Mouse (Mus musculus): Measurements from ENCODE around the gene Litaf.
A peak's percentile ranks its signal among the peaks of the same experiment; 100 is the strongest.
"Not testable (repeated sequence)": the region's sequence is repeated elsewhere in the genome, so short reads cannot be mapped to it uniquely, and the experiment has no call there.

Litaf gene

DNA sequence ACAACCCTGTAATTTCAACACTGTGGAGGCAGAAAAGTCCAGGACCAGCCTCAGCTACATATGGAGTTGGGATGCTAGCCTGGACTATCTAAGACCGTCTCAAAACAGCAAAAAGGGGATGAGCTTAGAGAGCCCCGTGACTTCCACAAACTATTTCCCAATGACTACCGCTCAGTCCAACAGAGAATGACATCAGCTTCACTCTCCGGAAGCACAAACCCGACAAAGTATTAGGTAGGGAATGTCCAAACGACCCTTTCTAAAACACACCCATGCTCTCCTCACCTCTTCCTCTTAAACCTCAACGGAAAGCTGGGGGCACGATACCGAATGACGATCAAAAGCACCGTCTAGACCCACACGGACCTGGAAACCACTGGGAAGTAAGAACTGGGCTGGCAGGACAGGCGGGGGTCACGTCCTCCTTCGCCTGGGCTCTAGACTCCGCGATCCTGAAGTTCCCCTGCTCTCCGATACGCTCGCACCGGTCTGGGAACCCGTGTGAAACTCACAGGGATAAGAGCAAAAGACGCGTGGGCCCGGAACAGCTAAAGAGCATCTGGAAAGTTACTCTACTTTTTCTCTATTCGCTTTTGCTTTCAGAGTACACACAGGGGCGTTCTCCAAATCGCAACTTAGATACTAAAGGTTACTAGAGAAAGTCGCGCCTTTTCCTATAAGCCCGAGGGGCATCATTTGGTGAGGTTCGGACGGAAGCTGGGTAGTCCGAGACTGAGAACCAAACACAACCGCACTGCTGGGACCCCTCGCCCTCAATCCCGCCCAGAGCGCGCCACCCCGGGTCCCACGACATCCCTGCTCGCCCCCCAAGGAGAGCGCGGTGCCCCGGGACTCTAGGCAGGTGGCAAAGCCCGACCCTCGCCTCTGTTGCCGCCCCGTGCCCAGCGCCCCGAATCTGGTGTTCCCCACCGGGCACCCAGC is 73.6 kb downstream of the Litaf start:
- peak; percentile 61 to 73 for DNase-seq (ENCODE audit: low read depth in 1 of 2, low spot score in 2 of 2)

DNA sequence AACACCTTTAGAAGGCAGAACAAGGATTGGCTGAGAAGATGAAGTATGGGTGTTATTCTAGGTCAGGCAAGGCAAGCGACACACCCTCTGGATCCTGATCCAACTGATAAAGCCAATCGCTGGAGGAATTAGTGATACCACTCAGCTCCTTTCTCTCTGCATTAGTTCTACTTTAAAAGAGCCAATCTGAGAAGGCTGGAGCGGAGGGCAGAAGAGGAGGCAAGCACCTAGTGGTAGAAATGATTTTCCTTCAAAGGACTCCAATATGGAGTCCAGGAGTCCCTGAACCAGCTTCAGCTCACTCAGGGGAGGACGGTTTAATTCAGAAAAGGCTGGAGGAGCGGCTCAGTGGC is 74.2 kb downstream of the Litaf start:
- no peak for DNase-seq (ENCODE audit: low read depth in 1 of 2, low spot score in 2 of 2)

DNA sequence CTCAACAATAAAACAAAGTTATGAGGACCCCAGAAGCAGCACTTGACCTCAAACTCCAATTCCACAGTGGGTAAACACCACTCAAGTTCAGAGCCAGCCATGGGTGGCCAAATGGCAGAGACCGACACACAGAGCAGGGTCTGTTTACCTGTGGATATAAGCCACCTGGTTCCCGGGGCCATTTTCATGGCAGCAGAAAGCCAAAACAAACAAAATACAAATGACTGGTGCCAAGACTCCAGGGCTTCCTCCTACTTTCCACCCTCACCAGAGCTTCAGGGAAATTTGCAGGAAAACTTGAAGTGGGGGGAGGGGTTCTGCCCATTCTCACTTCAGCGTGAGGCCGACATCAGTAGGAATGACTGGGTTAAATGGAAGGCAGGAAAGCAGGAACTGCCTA is 75.2 kb downstream of the Litaf start:
- DNase-seq (ENCODE audit: low read depth in 1 of 2, low spot score in 2 of 2) = no peak

DNA sequence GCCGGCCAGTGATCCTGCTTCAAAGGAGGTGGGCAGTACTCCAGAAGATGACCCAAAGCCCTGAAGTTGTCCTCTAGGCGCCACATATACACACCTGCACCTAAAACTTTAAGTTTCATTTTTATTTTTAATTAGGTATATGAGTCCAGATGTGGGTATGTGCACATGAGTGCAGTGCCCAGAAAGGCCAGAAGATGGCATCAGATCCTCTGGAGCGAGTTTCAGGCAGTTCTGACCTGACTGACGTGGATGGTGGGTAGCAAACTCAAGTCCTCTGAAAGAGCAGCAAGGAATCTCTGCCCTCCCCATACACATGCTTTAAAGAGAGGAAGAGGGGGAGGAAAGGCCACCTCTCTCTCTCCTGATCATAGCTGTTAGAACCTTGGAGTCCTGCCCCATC is 76.1 kb downstream of the Litaf start:
- DNase-seq (ENCODE audit: low read depth in 1 of 2, low spot score in 2 of 2) = peak in 1 of 2 experiments; percentile 53

DNA sequence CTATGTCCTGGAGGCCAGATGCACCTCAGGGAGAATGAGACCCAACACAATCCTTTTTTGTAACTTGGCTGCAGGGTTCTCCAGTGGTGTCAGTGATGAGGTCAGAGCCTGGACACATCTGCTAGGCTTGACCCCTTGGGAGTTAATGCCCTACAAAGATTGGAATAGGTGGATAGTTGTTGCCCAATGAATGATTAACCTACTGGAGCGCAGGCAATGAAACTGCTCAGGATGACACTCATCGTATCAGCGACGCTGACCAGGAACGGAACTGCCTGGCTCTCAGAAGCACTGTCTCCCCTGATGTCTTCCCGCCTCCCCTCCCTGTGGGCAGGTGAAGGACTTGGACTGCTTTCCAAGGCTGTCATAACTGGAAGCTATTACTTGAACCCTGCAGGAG is 76.6 kb downstream of the Litaf start:
- DNase-seq (ENCODE audit: low read depth in 1 of 2, low spot score in 2 of 2) = no peak

DNA sequence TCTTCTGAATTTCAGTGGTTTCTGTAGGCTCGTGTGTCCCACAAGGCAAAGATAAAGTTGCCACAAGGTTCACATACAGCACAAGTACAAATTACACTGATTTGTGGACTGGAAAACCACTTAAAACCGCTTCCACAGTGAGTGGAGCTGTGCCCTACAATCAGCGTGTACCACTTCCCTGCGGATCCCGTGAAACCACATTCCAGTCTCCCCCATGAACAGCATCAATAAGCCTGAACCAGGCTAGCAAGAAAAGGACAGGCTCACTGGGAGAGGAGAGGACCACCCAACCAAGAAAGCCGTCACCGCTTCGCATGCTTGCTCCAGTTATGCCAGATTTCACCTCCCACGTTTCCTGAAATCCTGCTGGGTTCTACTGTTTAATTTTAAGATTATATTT is 77.7 kb downstream of the Litaf start:
- DNase-seq (ENCODE audit: low read depth in 1 of 2, low spot score in 2 of 2) = no peak

DNA sequence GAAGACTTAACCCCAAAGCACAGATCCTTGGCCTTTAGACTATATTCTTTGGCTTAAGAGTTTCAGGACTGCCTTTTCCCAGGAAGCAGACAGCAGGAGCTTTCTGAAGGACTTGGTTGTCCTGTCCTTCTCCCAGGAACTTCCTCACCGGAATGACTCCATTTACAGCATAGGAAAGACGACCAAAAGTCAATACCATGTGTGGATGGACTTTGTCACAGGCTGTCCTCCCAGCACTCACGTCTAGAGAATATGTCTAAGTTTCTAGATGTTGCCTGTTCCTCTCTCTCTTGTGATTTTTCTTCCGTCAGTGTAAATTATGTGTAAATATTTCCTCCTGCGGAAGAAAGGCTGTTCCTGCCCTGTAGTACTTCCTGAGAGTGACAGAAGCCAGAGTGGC is 81.4 kb downstream of the Litaf start:
- DNase-seq (ENCODE audit: low read depth in 1 of 2, low spot score in 2 of 2) = no peak

DNA sequence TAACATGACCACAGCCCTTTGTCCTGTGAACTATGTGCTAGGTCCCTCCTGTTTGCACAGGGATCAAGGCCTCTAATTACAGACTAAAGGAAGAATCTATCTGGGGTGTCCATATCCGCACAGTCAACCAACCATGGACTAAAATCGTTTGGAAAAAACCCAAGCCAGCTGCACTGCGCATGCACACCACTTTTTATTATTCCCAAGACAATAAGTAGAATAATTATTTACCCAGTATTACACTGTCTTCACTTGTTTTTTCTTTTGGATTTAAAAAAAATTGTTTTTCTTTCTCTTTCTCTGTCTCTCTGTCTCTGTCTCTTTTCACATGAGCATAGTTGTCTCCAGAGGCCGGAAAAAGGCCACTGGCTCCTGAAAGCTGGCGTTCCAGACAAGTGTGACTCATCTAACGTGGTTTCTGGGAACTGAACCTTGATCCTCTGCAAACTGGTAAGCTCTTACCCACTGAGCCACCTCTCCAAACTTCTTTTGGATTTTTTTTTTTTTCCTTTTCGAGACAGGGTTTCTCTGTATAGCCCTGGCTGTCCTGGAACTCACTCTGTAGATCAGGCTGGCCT is 84.4 kb downstream of the Litaf start:
- no peak for DNase-seq (ENCODE audit: low read depth in 1 of 2, low spot score in 2 of 2)

DNA sequence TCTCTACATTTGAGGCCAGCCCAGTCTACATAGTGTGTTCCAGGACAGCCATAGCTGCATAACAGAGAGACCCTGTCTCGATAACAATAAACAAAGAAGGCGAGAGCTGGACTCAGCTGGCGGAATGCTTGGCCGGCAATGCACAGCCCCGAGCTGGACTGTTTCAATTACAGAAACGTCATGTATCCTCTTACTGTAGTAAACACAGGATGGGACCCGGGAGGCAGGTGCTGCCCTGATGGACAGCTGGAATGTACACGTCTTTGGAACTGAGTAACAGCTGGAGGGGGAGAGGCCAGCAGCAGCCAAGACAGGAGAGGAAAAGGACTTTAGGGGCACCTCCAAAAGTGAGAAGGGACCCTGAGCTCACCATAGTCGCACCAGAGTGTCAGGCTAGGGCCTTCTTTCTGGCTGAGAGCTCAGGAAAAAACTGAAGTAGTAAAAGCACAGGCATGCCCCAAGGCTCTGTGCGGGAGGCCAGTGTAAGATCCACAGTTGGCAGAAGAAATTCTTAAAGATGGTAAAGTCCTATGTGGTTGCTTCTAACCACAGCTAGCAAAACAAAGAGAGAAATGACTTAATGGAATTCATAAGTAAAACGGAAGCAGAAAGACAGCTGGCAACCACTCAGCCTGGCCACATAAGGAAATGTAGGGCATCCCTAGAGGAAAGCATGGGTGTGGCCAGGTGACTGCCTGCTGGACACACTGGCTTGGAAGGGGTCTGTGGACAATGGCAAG is 86.7 kb downstream of the Litaf start:
- DNase-seq (ENCODE audit: low read depth in 1 of 2, low spot score in 2 of 2) = no peak

DNA sequence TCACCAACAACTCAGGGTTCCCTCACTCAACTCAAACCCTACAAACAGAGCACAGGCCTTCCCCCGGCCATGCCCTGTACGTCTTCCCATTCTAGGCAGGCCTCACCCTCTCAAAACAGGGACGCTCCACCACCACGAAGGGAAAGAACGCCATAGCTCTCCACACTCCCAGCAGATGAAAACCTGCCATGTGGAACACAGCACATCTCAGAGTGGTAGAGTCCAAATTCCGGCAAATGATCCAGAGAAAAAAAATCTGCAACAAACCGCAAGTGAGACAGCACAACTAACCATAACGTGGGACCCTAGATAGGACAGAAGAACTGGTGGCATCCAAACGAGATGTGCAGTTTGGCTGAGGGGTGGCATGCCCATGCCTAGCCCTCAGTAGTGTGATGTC is 88.1 kb downstream of the Litaf start:
- DNase-seq (ENCODE audit: low read depth in 1 of 2, low spot score in 2 of 2) = no peak

DNA sequence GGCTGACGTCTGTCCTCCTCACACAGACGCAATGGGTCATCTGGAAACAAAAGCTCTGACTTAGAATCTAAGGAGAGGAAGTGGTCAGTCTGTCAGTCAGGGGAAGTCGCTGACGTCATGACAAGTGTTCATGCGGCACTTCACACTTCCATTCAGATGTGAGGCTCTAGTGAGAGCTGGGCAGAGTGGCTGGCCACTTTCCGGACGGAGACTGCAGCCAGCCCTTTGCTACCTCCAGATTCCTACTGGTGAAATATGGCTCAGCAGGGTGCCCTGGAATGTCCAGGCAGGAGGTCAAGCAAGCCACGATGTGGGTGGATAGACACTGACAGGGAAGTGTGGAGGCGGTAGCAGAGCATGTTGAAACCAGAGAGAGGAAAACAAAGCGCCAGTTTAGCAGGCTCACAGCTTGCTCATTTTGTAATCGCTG is 89.7 kb downstream of the Litaf start:
- peak in 1 of 2 experiments; percentile 75 for DNase-seq (ENCODE audit: low read depth in 1 of 2, low spot score in 2 of 2)

DNA sequence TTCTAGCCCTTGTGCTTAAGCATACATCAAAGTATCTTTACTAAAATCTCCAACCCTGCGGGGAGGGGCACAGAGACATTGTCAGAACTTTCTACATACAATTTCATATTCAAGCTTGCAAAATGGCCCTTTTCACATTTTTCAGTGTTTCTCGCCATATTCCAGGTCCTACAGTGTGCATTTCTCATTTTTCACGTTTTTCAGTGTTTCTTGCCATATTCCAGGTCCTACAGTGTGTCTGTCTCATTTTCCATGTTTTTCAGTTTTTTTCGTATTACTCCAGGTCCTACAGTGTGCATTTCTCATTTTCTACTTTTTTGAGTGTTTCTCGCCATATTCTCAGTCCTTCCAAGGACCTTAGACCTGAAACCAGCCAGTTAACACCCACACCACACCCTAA is 91.0 kb downstream of the Litaf start:
- no peak for DNase-seq (ENCODE audit: low read depth in 1 of 2, low spot score in 2 of 2)

DNA sequence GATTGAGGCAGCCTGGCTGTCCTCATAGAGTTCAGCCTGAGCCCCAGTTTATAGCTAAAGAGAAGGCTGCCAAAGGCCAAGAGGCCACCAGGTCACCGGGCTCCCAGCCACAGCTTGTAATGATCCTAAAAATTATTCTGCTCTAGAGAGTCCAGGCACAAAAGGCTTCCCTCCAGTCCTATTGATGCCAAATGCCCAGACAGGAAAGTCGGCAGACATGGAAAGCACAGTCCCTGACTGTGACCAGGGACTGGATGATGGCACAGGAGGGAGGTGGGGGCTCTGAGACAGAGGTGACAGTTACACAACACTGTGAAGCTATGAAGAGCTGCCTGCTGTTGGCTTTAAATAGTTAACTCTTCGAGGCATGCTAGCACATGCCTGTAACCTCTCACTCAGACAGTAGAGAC is 91.9 kb downstream of the Litaf start:
- DNase-seq (ENCODE audit: low read depth in 1 of 2, low spot score in 2 of 2) = no peak

DNA sequence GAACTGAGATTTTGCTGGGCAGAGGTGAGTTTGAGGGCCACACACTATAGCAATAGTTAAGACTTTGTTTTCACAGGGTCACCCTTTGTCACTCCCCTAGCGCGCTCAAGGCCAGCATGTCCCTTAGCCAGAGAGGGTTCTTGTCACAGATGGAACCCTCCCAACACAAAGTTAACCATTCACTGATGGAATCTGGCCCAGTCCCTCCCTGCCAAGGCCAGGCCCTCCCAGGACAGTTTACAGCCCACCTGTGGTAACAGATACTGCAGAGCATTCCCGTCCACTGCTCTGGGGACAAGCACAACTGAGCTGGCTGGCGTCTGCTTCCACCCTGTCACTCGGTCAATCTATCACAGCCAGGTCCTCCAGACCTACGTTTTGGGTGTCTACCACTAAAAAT is 93.7 kb downstream of the Litaf start:
- DNase-seq (ENCODE audit: low read depth in 1 of 2, low spot score in 2 of 2) = no peak

DNA sequence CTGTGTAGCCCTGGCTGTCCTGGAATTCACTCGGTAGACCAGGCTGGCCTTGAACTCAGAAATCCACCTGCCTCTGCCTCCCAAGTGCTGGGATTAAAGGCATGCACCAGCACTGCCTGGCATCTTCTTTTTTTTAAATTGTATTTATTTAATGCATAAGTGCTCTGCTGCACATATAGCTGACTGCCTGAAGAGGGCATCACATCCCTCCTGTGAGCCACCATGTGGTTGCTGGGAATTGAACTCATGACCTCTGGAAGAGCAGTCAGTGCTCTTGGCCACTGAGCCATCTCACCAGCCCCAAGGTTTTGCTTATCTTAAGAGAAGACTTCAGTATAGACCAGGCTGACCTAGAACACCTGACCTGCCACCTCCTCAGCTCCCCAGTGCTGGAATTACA is 96.0 kb downstream of the Litaf start:
- DNase-seq (ENCODE audit: low read depth in 1 of 2, low spot score in 2 of 2) = not testable (repeated sequence)

DNA sequence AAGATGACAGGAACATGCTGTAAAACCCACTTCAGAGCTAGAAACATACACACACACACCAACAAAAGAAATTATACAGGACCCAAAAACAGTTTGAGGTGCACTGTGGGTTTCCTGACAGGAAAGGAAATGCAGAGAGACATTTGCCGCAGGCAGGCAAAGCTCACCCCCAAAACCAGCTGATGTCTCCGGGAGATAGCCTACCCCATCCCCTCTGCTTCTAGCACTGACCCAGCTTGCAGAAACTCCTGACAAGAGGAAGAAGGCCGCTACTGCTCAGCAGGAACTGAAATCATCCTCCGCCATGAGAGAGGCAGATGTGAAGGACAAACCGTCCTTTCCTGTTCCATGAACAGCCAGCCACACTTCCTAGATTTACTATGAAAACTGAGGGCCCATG is 96.6 kb downstream of the Litaf start:
- no peak for DNase-seq (ENCODE audit: low read depth in 1 of 2, low spot score in 2 of 2)

DNA sequence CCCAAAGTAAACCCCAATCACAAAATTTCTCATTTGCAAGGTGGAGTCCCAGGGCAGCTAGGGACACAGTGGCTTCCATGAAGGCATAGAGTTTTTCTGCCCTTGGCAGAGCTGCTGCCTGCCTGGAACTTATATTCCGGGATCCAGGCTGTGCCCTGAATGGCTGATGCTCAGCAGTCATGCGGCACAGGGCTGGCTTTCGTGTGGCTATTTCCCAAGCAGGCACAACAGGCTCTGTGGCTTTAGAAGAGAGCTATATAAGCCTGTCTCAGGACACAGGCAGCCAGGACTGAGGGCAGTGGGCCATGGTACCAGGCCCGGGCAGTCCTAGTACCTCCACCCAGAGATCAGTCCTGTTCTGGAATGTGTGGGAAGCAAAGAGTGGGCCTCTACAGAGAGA is 97.7 kb downstream of the Litaf start:
- no peak for DNase-seq (ENCODE audit: low read depth in 1 of 2, low spot score in 2 of 2)

DNA sequence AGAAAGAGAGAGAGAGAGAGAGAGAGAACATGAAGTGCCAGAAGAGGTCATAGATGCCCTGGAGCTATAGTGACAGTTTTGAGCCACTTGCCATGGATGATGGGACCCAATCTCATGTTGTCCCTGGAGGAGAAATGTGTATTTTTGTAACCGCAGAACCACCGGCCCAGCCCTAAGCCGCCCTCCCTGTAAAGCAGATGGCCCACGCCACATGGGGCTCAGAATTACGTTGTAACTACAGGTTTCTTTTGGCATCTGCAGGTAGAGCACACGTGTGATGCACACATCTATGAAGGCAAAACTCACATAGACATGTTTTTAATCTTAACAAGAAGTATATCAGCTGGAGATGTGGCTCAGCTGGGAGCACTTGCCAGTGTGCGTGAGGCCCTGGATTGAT is 98.2 kb downstream of the Litaf start:
- DNase-seq (ENCODE audit: low read depth in 1 of 2, low spot score in 2 of 2) = no peak

DNA sequence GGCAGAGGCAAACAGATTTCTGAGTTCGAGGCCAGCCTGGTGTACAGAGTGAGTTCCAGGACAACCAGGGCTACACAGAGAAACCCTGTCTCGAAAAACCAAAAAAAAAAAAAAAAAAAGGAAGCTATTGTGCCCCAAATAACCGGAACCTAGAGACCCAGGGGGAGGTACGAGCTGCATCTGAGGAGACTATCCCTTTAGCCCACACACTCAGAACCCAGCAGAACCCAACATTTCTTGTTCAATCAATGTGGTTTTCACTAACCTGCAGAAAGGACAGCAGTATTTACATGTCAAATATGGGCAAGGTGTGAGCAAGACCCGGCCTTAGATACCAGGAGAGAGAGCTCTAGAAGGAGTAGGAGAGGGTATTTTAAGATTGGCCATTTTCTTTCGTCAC is 98.9 kb downstream of the Litaf start:
- no peak for DNase-seq (ENCODE audit: low read depth in 1 of 2, low spot score in 2 of 2)

DNA sequence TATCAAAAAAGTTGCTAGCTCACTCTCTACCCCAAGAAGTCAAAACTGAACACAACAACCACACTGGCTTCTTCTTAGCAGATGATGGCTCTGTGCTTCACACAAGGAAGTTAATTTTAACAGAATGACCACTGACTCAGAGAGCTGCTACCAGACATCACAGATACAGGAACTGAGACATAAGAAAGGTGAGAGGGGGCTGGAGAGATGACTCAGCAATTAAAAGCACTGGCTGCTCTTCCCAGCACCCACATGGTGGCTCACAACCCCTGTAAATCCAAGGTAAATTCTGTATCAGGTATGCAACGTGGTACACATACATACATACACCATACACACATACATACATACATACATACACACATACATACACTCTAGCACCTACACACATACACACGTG is 100.9 kb downstream of the Litaf start:
- DNase-seq (ENCODE audit: low read depth in 1 of 2, low spot score in 2 of 2) = no peak

DNA sequence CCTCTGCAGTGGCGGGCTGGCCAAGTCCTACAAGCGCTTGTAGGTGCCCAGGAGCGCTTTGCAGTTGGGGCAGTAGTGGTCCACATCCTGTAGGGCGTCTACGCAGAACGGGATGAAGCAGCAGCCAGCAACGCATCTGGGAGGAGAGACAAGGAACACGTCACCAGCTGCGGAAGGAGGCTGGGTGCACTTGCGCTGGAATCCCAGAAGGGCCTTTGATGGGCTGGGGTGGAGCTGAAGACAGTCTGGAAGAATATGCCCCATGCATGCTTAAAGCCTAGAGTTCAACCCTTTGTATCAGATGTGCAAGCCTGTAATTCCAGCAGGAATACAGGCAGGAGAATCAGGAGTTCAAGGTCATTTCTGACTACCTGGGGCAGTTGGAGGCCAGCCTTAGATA is 105.0 kb downstream of the Litaf start:
- DNase-seq (ENCODE audit: low read depth in 1 of 2, low spot score in 2 of 2) = no peak

DNA sequence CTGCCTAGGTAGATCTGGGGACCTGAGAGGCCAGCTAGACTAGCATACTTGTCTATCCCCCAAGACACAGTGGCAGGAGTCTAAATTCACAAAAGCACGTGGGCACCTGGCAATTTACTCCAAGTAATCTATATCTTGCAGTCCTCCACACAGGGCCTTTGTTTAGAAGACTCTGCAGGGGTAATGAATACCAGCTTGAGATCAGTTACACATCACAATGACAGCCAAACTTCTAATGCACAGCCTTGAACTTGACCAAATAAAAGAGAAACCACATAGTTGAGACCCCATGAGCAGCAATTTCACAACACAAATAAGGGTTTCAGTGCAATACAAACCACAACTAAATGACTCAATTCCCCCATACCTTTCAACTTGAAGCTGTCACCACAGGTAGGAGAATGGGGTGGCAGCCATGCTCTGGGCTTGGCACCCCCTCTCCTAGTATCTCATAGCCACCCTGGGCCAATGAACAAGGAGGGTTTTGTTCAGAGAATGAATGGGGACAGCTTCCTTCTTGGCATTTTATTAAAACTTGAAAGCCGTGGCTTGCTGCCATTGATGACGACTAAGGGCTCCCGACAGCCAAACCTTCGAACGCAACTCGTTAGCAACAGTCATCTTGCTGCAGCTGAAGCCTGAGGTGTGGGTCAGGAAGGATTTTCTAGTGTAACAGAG is 107.1 kb downstream of the Litaf start:
- DNase-seq (ENCODE audit: low read depth in 1 of 2, low spot score in 2 of 2) = no peak

All from monocyte, adult 2 months (primary cell).